In the genomic region with DNA sequence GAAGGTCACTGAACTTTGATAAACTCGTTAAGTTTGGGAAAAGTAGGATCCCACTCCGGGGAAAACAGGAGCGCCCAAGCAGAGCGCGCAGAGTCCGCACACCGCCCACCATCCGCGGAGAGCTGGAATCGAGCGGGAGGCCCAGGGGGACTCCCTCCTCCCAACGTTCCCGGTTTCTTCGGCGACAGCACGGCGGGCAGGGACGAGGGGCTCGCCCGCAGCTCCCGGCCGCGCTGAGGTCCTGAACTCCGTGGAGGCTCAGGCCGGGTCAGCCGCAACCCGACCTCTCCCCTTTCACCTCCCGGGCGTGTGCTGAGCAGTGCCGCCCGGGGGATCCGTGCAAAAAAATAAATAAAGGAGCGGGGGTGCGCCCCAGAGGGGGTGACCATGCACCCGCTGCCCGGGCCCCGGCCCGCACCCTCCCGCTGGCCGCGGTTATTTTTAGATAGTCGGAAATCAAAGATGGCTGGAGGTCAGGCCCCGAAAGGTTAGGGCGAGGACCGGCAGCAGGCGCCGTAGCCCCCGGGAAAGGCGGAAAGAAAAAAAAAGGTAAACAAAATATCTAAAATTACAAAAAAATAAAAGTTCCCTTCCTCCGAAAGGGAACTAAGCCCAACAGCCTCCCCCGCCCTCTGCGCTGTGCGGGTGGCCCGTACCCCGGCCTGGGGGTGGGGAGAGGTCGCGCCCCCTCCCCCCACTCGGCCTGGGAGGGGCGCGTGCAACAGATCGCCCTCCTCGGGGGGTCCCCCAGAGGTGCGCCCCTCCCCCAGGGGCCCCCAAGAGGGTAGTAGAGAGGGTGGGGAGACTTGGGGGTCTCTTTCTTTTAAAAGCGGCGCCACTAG, we compare ENCODE assay signal across 8 mouse cellular contexts. TPM values are rescaled to one million over a fixed set of nuclear protein-coding genes. Genes with fewer than 3 reads are reported as not detected.
DNase-seq lines count a peak whose midpoint lies in the region; ATAC-seq and TF ChIP-seq lines count a peak whose summit lies in the region.

No protein-coding gene starts in this region.

- no peaks in the 10 kb centered on the region for H3K36me3 ChIP-seq in lung, embryonic 16.5 days (ENCODE audit: control insufficient read depth, insufficient read depth, low read length)
- no peaks in the 10 kb centered on the region for H3K36me3 ChIP-seq in heart, embryonic 11.5 days (ENCODE audit: control insufficient read depth, insufficient read depth, low read length)
- no peaks in the 10 kb centered on the region for H3K36me3 ChIP-seq in limb, embryonic 13.5 days
- H3K36me3 ChIP-seq in stomach, embryonic 16.5 days (ENCODE audit: control insufficient read depth, insufficient read depth, low read length): no peaks in the 10 kb centered on the region

- H3K9ac ChIP-seq in lung, embryonic 16.5 days (ENCODE audit: low read length): no peak overlapping the region
- H3K9ac ChIP-seq in heart, embryonic 11.5 days (ENCODE audit: low read depth, low read length): peak overlapping the region; percentile 82
- peak overlapping the region; percentile 67 for H3K9ac ChIP-seq in limb, embryonic 13.5 days
- H3K9ac ChIP-seq in stomach, embryonic 16.5 days (ENCODE audit: low read length): peak overlapping the region; percentile 68

- no peak for DNase-seq in lung, adult 2 months
- no peak for DNase-seq in spleen, postnatal 14 days (ENCODE audit: low spot score in 2 of 2)
- no peak for DNase-seq in right cerebral cortex, adult 18-20 months

- no peaks in the 10 kb centered on the region for H3K9me3 ChIP-seq in lung, embryonic 16.5 days (ENCODE audit: control insufficient read depth, low read length)
- no peaks in the 10 kb centered on the region for H3K9me3 ChIP-seq in heart, embryonic 11.5 days (replicated peaks; ENCODE audit: control insufficient read depth, low read length)
- no peaks in the 10 kb centered on the region for H3K9me3 ChIP-seq in limb, embryonic 13.5 days
- no peaks in the 10 kb centered on the region for H3K9me3 ChIP-seq in stomach, embryonic 16.5 days (replicated peaks; ENCODE audit: control insufficient read depth, low read length)

- H3K4me1 ChIP-seq in lung, embryonic 16.5 days (replicated peaks; ENCODE audit: control insufficient read depth, insufficient read depth, low read length): peaks cover 8% of the 10 kb centered on the region; the same call in 1 of the 2 replicates
- H3K4me1 ChIP-seq in lung, adult 2 months (ENCODE audit: control insufficient read depth, insufficient read depth, low read length): no peaks in the 10 kb centered on the region
- peaks cover 4% of the 10 kb centered on the region for H3K4me1 ChIP-seq in heart, embryonic 11.5 days (ENCODE audit: control insufficient read depth, insufficient read depth, low read length)
- peaks cover 30% of the 10 kb centered on the region for H3K4me1 ChIP-seq in limb, embryonic 13.5 days
- peaks cover 18% of the 10 kb centered on the region for H3K4me1 ChIP-seq in stomach, embryonic 16.5 days (ENCODE audit: control insufficient read depth, insufficient read depth, low read length)

- peak overlapping the region; percentile 42 for H3K4me3 ChIP-seq in lung, embryonic 16.5 days (ENCODE audit: low read length)
- no peak overlapping the region for H3K4me3 ChIP-seq in lung, adult 2 months (replicated peaks; ENCODE audit: extremely low read depth, low read depth, low read length)
- H3K4me3 ChIP-seq in heart, embryonic 11.5 days (ENCODE audit: low read depth, low read length): peak overlapping the region; percentile 72
- H3K4me3 ChIP-seq in limb, embryonic 13.5 days: peak overlapping the region; percentile 56
- peak overlapping the region; percentile 57 for H3K4me3 ChIP-seq in stomach, embryonic 16.5 days (replicated peaks; ENCODE audit: low read length)

- peak overlapping the region; percentile 62 for H3K4me2 ChIP-seq in lung, embryonic 16.5 days (ENCODE audit: low read depth, low read length)
- H3K4me2 ChIP-seq in heart, embryonic 11.5 days: peak overlapping the region; percentile 96
- H3K4me2 ChIP-seq in limb, embryonic 13.5 days (replicated peaks): peak overlapping the region; percentile 97
- H3K4me2 ChIP-seq in stomach, embryonic 16.5 days (ENCODE audit: low read depth, low read length): peak overlapping the region; percentile 96

- peak; percentile 32 for ATAC-seq in lung, embryonic 16.5 days (ENCODE audit: low read depth)
- peak; percentile 23; the same call in 1 of the 2 replicates for ATAC-seq in heart, embryonic 11.5 days (replicated peaks; ENCODE audit: insufficient number of reproducible peaks, low FRiP score, low TSS enrichment)
- ATAC-seq in limb, embryonic 13.5 days (ENCODE audit: low FRiP score, low read depth): no peak; the same call in 1 of the 2 replicates
- peak; percentile 27; the same call in 1 of the 2 replicates for ATAC-seq in stomach, embryonic 16.5 days (ENCODE audit: insufficient read depth, low FRiP score)
- no peak for ATAC-seq in CD4-positive, CD25-positive, alpha-beta regulatory T cell, adult 4 months

- TF ChIP-seq POLR2A in lung, adult 2 months (IDR thresholded peaks at IDR 0.05; ENCODE audit: borderline replicate concordance, extremely low read depth, low read depth, low read length): no peak

- no peak overlapping the region for H3K27ac ChIP-seq in lung, embryonic 16.5 days (ENCODE audit: low read length)
- H3K27ac ChIP-seq in heart, embryonic 11.5 days (ENCODE audit: low read depth, low read length): peak overlapping the region; percentile 88
- no peak overlapping the region for H3K27ac ChIP-seq in limb, embryonic 13.5 days
- H3K27ac ChIP-seq in stomach, embryonic 16.5 days (ENCODE audit: low read length): no peak overlapping the region

- under 1% methylated on average over 63 of the region's 65 CpGs for WGBS in lung, embryonic 16.5 days
- WGBS in lung, adult 2 months: under 1% methylated on average over 65 of the region's 65 CpGs
- WGBS in heart, embryonic 11.5 days (ENCODE audit: insufficient replicate concordance): under 1% methylated on average over 61 of the region's 65 CpGs
- WGBS in limb, embryonic 13.5 days: under 1% methylated on average over 62 of the region's 65 CpGs
- under 1% methylated on average over 65 of the region's 65 CpGs for WGBS in stomach, embryonic 16.5 days

- TF ChIP-seq CTCF in lung, adult 2 months (IDR thresholded peaks at IDR 0.05; ENCODE audit: insufficient read depth, low read length): no peak

- peaks cover 76% of the 10 kb centered on the region for H3K27me3 ChIP-seq in lung, embryonic 16.5 days (ENCODE audit: control insufficient read depth, insufficient read depth, low read depth, low read length)
- H3K27me3 ChIP-seq in heart, embryonic 11.5 days (ENCODE audit: control insufficient read depth, insufficient read depth, low read length): peaks cover 22% of the 10 kb centered on the region
- H3K27me3 ChIP-seq in limb, embryonic 13.5 days: peaks cover 83% of the 10 kb centered on the region
- peaks cover 52% of the 10 kb centered on the region for H3K27me3 ChIP-seq in stomach, embryonic 16.5 days (ENCODE audit: control insufficient read depth, insufficient read depth, low read length)

RNA-seq across cellular contexts. Expression of a gene that starts 1.8 kb away (rescaled TPM):
- polyA plus RNA-seq in lung, embryonic 16.5 days (2015; fragmentation: Nextera tagmentation; extraction: Ambion mirVana): 0.41 TPM in 1 of 2 replicates, not detected in the other
- polyA plus RNA-seq in lung, adult 2 months (2012; rRNA removed): not detected in 2 replicates
- polyA plus RNA-seq in heart, embryonic 11.5 days (2014; fragmentation: Nextera tagmentation; extraction: Ambion mirVana): 4.3 and 5.9 TPM in 2 replicates
- polyA plus RNA-seq in limb, embryonic 13.5 days (2015; fragmentation: Nextera tagmentation; extraction: Ambion mirVana): 0.71 and 1.9 TPM in 2 replicates
- polyA plus RNA-seq in stomach, embryonic 16.5 days (2015; fragmentation: Nextera tagmentation; extraction: Ambion mirVana): 0.52 and 0.76 TPM in 2 replicates
- under 1 TPM in 1 of 2 experiments, not detected in 1; 0.23 TPM for polyA plus RNA-seq in CD4-positive, CD25-positive, alpha-beta regulatory T cell, adult 4 months (2017; shearing (Covaris generic))

RNA-seq across cellular contexts. Expression of a gene that starts 23.7 kb away (rescaled TPM):
- 12.2 and 13.8 TPM in 2 replicates for polyA plus RNA-seq in lung, embryonic 16.5 days (2015; fragmentation: Nextera tagmentation; extraction: Ambion mirVana)
- polyA plus RNA-seq in lung, adult 2 months (2012; rRNA removed): 72.9 and 74.9 TPM in 2 replicates
- 7.5 and 9.4 TPM in 2 replicates for polyA plus RNA-seq in heart, embryonic 11.5 days (2014; fragmentation: Nextera tagmentation; extraction: Ambion mirVana)
- 22.3 and 22.6 TPM in 2 replicates for polyA plus RNA-seq in limb, embryonic 13.5 days (2015; fragmentation: Nextera tagmentation; extraction: Ambion mirVana)
- 19.4 and 22.2 TPM in 2 replicates for polyA plus RNA-seq in stomach, embryonic 16.5 days (2015; fragmentation: Nextera tagmentation; extraction: Ambion mirVana)
- polyA plus RNA-seq in CD4-positive, CD25-positive, alpha-beta regulatory T cell, adult 4 months (2017; shearing (Covaris generic)): 10 to 100 TPM in 1 of 2 experiments, 1 to 10 TPM in 1; 7.9 to 16.2 TPM

Comparison
In these comparisons a context has a peak if more than half of its experiments do, and no peak if none do; other contexts are left out.
1. ATAC-seq: peak in lung, embryonic 16.5 days (single experiment), heart, embryonic 11.5 days (single experiment) and stomach, embryonic 16.5 days (single experiment); none in limb, embryonic 13.5 days (single experiment) and CD4-positive, CD25-positive, alpha-beta regulatory T cell, adult 4 months (single experiment).
2. Peak in every context shown above with its lines, with median percentiles within 50 percentile points of each other: H3K4me2 ChIP-seq.